Mouse (Mus musculus) cerebellum, adult 9-11 months (tissue): ENCODE results near the gene Gng12.
"Not testable (repeated sequence)": the region's sequence is repeated elsewhere in the genome, so short reads cannot be mapped to it uniquely, and the experiment has no call there.

Source experiments
- DNase-seq: peaks from one replicate; pipeline ENCODE4 v3.0.0; 2022

Gene Gng12

DNA sequence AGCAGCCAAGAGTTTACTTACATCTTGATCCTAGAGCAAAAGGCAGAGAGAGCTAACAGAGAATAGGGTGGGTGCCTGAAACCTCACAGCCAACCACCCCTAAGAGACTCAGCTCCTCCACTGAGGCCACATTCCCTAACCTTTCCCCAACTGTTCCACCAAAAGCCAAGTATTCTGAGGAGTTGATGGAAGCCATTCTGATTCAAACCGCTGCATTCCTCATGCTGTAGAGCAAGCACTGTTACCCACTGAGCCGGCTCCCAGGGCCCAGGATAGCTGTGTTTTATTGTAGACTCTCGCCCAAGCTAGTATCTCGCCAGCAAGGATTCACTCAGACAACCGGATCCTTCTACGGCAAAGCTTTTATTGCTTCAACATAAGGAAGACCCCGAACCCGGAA, 98.8 kb downstream of the Gng12 start:
- no peak for DNase-seq

GRCm38 (mm10) chr6:66995825-66996224, 99.6 kb downstream of the Gng12 start:
- no peak for DNase-seq

DNA sequence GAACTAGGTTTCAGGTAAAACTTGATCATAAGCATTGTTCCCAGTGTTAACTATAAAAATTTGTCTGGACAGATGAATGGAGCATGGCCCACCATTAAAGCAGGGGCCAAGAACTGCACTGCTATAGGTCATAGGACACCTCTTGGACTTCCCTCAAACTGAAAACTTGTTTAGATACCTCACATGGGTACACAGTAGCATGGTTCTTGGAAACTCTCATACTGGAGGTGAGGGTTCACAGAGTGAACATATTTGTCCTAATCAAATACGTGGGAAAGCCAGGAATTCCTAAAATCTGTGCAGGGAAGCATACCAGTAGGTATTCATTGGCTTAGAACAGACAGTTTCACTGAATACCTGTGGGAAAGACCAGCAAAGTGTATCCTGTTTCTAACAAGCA, 100.1 kb downstream of the Gng12 start:
- DNase-seq = no peak

DNA sequence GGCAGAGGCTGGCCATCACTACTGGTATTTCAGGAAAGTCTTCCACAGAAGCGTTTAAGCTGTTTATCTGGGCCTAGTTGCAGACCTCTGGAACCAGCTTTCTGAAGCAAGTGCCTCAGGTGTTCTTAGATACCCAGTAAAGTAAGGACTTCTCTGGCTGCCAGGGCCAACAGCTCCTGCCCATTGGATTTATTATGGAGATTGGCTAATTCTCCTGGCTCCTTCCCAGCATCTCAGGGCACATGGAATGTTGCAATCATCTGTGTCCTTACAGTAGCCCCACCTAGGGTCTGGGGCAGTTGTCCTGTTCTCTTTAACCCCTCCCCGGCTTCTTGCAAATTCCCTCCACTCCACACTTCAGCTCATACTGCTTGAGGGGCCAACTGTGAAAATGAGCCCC, 102.4 kb downstream of the Gng12 start:
- DNase-seq = no peak

- DNase-seq = no peak
These were observed 103.6 kb downstream of the Gng12 start for GRCm38 (mm10) chr6:66999800-67000199.

DNA sequence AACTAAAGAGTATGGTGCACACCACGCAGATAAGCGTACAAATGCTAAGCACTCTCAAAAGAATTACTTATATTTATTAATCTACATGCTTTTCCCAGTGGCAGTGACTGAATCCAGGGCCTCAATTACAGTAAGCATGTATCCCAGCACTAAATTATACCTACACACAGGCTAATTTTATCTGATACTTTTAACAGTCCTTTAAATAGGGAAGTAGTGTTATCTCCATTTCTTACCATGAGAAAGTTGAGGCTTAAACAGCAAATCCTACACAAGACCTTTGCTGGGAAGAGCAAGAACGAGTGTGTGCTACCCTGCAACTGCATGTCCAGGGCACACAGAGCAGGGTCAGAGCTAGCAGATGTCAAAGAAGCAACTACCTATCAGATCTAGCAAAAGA, 113.7 kb downstream of the Gng12 start:
- no peak for DNase-seq

DNA sequence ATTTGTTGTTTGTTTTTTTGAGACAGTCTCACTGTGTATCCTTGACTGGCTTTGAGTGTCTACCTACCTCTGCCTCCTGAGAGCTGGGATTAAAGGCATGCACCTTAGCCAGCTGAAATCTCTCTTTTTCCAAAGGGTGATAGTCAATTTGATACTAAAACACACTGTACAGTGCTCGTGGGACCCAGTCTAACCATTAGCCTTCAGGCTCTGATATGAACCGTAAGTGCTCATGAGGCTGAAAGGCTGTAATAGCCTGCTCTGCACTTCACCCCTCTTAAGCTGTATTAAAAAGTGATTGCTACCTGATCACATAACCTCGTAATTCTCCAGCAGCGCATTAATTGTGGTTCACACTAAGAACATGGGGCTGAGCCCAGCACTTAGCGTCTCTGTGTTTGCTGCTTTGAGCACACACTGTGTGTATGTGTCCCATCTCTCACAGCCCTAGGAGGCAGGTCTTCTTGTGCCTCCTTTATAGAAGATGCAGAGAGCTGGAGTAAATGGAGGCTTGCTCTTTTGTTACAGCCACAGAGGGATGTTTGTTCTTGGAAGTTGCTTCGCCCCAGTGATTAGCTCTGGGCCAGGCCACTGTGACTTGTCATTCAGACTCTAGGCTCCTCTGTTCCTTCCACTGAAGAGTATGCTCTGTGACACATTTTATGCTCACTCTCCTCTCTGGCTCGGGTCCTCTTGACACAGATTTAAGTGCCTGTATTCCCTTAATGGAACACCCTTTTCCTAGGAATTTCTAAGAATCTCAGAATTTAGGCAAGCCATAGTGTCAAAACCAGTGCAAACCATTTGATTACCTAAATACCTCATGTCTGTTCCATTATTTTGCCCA, 114.4 kb downstream of the Gng12 start:
- no peak for DNase-seq

DNA sequence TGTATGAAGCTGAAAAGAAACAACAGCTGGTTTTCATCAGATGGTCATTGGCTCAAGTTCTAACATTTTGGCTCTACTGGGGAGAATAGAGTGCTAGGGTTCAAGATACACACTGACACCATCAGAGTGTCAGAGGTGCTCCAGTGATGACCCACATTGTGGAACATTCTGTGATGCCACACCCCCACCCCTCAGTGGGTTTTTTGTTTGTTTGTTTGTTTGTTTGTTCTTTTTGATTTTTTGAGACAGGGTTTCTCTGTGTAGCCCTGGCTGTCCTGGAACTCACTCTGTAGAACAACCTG, 115.0 kb downstream of the Gng12 start:
- DNase-seq = no peak

DNA sequence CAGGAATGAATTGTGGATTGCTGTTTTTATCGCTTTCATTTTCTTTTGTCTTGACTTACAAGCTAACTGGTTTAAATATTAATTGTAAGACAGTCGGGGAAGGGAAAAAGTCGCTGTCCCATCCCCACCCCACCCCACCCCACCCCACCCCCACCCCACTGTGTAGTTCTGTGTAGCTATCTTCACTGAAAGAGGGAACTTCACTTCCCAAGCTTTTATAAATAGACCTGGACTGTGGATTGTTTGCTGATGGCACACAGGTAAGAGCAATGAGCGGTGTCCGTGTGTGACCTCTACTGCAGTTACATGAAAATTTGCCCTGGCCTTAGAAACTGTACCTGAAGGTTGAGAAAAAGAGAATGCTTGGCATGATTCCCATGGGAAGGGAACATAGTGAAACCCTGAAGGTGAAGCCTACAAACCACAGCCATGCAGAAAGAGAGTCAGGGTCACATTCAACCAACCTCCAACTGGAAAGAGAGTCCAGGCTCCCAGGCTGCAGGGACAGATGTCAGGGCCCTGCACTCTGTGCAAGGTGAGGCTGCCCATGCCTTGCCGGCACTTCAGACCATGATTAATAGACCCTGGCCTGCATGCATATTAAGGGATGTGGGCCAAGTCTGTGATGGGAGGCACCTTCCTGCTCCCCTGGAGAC, 117.2 kb downstream of the Gng12 start:
- DNase-seq = no peak

- no peak for DNase-seq
These were observed 117.9 kb downstream of the Gng12 start for GRCm38 (mm10) chr6:67013949-67014678.

- DNase-seq = no peak
These were observed 118.5 kb downstream of the Gng12 start for GRCm38 (mm10) chr6:67014679-67015075.

DNA sequence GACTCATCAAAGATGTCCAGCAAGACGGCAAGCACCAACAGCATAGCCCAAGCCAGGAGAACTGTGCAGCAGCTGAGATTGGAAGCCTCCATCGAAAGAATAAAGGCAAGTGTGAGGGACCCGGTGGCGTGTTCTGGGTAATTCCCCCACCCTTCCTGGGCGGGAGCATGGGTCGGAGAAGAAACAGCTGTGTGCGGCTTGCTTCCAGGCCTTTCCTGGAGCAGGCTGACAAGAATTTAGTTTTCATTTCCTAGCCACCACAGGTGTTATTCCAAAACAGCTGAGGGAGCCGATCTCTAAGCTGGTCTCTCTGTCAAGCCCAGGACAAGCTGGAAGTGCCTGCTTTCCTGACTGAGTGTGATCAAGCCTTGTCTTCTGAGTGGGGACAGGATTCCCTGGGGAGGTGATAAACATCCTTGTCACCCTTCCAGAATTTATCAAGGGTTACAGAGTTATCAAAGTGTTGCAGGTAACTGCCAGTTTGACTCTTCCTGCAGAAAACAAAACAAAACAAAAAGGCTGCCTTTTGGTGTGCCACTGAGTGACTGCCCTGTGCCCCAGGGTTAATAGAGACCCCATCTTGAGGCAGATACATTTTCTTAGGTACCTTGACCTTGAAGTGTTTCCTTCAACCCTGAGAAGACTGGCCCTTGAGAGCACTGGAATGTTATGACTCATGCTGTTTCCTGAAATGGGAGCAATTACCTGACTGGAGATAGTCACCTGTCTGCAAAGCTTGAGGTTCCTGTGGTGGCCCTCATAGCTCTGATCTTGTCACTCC, 119.7 kb downstream of the Gng12 start:
- no peak for DNase-seq

DNA sequence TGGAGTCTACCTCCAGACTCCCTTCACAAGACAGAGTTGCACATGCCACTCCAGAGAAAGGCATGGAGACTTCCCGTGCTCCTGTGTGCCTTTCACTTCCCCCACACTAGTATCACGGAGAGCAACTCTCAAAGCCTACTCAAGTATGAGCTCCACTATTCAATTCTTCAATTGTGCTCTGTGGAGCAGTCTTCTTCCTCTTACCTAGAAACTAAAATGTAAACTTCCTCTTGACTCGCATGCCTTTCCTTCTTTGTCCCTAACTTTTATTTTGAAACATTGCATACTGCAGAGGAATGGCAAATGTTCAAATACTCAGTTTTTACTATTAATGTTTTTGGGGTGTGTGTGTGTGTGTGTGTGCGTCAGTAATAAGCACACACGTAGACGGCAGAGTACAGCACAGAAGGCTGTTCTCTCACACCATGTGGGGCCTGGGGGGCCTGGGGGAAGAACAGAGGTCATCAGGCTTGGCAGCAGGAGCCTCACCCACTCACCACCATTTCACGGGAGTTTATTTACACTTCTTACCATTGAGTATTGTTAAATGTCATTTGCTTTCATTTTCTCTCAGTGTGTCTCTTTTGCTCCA, 120.4 kb downstream of the Gng12 start:
- DNase-seq = no peak

DNA sequence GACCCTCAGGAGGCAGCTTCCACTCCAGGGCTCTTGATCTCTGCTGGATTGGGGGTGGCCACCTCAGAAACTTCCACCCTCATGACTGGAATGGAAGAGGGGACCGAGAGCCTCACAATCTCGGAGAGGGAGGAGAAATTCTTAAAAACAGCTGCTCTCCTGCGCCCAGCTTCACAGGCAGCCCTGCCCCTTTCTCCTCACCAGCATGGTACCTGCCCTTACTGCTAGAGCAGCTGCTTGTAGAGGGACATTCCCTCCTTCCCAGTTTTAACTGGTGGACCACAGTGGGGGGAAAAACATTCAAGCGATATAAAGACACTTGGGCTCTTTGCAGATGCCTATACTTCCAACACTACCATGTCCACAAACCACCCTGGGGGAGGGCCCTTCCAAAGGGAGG, 122.2 kb downstream of the Gng12 start:
- DNase-seq = no peak

DNA sequence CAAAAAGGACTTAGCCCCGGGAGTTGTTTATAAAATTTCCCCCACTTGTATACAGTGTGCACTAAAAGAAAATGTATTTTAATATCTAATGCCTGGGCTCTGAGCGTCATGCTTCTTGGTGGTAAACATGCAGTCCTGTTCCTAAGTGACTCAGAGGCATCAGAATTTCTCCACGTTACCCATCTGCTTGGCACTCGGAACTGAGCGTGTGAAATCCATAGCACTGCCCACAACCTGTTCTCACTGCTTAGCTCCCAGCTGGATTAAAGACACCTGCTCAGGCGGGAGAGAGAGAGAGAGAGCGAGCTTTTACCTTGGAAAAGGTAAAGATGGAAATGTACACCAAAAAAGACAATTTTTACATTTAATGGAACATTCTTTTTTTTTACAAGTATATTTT, 122.8 kb downstream of the Gng12 start:
- DNase-seq = not testable (repeated sequence)

DNA sequence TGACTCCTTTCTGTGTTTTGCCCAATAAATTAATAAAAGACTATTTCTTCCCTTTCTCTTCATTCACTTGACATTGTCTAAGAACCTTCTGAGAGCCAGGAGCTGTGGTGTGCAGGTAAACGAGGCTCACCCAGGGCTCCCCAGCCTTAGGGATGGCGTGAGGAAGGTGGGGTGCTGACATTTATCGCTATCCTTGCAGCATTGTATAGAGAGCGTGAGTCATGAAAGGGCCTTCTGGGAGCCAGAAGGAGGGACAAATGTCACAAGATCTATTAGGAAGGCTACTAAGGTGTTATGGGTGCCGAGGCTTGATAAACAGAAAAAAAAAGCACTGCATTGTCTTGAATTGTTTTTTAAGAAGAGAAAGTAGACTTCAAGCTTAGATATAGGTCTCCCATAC, 125.1 kb downstream of the Gng12 start:
- DNase-seq = no peak

DNA sequence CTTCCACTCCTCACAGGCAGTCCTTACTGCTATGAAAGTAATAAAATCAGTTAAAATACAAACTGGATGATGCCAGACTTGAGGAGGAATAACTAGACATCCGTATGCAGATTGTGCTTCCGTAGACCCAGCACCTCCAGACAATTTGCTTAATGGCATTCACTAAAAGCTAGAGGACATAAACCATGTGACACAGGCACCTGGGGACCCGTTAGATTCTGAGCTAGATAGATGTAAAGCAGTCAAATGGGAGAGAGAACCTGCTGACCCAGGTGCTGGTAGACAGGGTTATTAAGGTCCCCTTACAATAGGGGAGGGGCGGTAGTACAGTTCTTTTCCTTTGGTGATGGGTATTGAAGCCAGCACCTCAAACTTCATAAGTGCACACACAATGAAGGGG, 127.5 kb downstream of the Gng12 start:
- no peak for DNase-seq

DNA sequence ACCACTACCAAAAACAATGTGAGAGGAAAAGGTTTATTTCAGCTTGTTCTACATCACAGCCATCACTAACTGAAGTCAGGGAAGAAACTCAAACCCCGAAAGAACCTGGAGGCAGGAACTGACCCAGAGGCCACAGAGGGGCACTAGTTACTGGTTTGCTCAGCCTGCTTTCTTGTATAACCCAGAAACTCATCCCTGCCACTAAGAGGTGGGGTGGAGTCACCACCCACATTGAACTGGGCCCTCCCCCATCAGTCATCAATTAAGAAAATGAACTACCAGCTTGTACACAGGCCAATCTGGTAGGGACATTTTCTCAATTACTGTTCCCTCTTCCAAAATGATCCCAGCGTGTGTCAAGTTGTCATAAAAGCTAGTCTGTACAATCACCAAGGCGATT, 130.5 kb downstream of the Gng12 start:
- DNase-seq = no peak

- DNase-seq = no peak
These were observed 131.4 kb downstream of the Gng12 start for GRCm38 (mm10) chr6:67027438-67028142.

DNA sequence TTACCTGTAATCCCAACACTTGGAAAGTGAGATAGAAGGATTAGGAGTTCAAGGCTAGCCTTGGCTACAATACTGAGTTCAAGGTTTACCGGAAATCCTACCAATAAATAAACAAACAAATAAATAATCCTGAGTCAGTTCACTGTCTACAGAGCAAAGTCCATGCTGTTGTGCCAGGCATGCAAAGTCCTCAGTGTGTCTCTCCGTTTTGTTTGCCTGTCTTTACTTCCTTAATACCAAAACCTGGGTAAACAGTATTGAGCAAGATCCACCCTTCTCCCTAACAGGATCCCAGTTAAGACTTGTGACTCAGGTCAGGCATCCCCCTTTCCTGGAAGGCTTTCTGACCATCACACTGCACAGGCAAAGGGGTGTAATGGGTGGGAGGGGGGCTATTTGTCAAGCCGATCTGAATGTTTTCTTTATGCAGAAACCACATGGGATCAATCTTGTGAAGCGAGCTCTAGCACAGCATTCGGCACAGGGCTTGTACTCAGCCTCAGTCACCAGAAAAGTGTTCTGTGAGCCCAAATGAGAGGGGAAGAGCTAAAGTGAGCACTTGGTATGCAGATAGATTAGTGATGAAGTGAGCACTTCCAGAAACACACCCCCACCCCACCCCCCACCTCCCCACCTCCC, 133.2 kb downstream of the Gng12 start:
- no peak for DNase-seq

GRCm38 (mm10) chr6:67029987-67030386, 133.8 kb downstream of the Gng12 start:
- DNase-seq = no peak

DNA sequence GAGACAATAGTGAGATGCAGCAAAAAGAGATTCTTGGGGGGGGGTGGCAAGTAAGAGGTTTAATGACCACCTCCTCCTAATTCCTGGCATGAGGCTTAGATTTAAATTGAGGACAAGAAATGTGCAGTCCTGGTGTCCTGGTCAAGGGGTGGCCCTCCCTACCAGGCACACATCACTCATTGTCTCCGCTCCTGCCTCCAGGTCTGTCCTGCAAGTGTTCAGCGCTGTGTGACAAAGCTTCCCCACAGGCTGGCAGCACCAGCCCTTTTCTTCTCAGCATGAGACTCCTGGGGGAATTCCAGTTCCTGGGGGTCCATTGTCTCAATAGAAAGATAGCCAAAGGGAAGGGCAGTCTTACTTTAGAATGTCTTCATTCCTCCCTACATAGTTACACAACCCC, 134.2 kb downstream of the Gng12 start:
- no peak for DNase-seq
